Mouse (Mus musculus) hindbrain, embryonic 15.5 days (tissue): ENCODE measurements around the gene Trp53inp2. TPM values are rescaled to one million over a fixed set of nuclear protein-coding genes. Genes with fewer than 3 reads are reported as not detected.

ENCODE experiments used
- ATAC-seq: fragments of 200-750 bp; cut with Nextera tagmentation; 2 replicates; pipeline ENCODE4 v1.8.0; 2017; ENCODE audit warnings: low read depth, moderate number of reproducible peaks, moderate TSS enrichment; ENCODE audit not compliant: low FRiP score
- H3K27ac ChIP-seq: fragments of 300-500 bp; sonication (generic); replicated peaks from 2 replicates; pipeline ENCODE4 v1.5.1; 2015; ENCODE audit warnings: mild to moderate bottlenecking, inconsistent platforms
- H3K27me3 ChIP-seq: fragments of 300-500 bp; sonication (generic); 2 replicates; pipeline ENCODE4 v1.6.1; 2015; ENCODE audit warnings: control low read depth, inconsistent platforms
- H3K36me3 ChIP-seq: fragments of 300-500 bp; sonication (generic); 2 replicates; pipeline ENCODE4 v1.6.1; 2015; ENCODE audit warnings: control low read depth, inconsistent platforms
- H3K4me1 ChIP-seq: fragments of 300-500 bp; sonication (generic); replicated peaks from 2 replicates; pipeline ENCODE4 v1.6.1; 2015; ENCODE audit warnings: control low read depth, inconsistent platforms
- H3K4me2 ChIP-seq: fragments of 300-500 bp; sonication (generic); 2 replicates; pipeline ENCODE4 v1.6.1; 2015; ENCODE audit warnings: moderate library complexity, mild to moderate bottlenecking, inconsistent platforms
- H3K4me3 ChIP-seq: fragments of 300-500 bp; sonication (generic); 2 replicates; pipeline ENCODE4 v1.5.1; 2015; ENCODE audit warnings: mild to moderate bottlenecking, inconsistent platforms
- H3K9ac ChIP-seq: fragments of 300-500 bp; sonication (generic); 2 replicates; pipeline ENCODE4 v1.6.1; 2015; ENCODE audit warnings: inconsistent platforms
- H3K9me3 ChIP-seq: fragments of 300-500 bp; sonication (generic); 2 replicates; pipeline ENCODE4 v1.6.1; 2016; ENCODE audit warnings: control low read depth, inconsistent platforms
- WGBS: fragments of 180-500 bp; shearing (Covaris S2); methylation state at CpG from one replicate; pipeline ENCODE4 v1.1.7; 2015; 5-methylcytosine and 5-hydroxymethylcytosine counted together
- microRNA counts: library from miRNA; unstranded; fragments of <30 nt; microRNA quantifications from one replicate; lab custom pipeline; 2016
- microRNA-seq: library from miRNA; unstranded; fragments of <30 nt; microRNA quantifications from one replicate; pipeline ENCODE4, GENCODE M21; 2016
- polyA plus RNA-seq: library from polyadenylated mRNA; unstranded; fragments of >200 nt; fragmentation: Nextera tagmentation; extraction: Ambion mirVana; gene quantifications from 2 replicates; pipeline ENCODE4 v1.2.1, GENCODE M21; 2015

Trp53inp2 gene
- polyA plus RNA-seq, 1 experiment from 2014 or later, result 128 TPM

- H3K9me3 ChIP-seq, result no peaks in the 10 kb centered on the region
- peaks cover 47% of the 10 kb centered on the region for H3K4me1 ChIP-seq
- H3K27me3 ChIP-seq, result no peaks in the 10 kb centered on the region
- no peak overlapping the region; the same call in 1 of the 2 replicates for H3K9ac ChIP-seq
- peak overlapping the region; percentile 31; the same call in 1 of the 2 replicates for H3K4me2 ChIP-seq
- 0 out of 2 replicates have a peak overlapping the region, but pooled peaks have one; percentile 10 for H3K27ac ChIP-seq
- 16% methylated on average over 27 of the region's 27 CpGs for WGBS
- H3K4me3 ChIP-seq, result no peak overlapping the region
- peaks cover 39% of the 10 kb centered on the region for H3K36me3 ChIP-seq
- no peak for ATAC-seq
Measured at GRCm38 (mm10) chr2:155386534-155386899, 5.7 kb downstream of the Trp53inp2 start.

- Histone ChIP-seq H3K27ac (no peak overlapping the region), H3K4me2 (no peak overlapping the region), H3K36me3 (peaks cover 39% of the 10 kb centered on the region), H3K9ac (no peak overlapping the region), H3K27me3 (no peaks in the 10 kb centered on the region), H3K4me1 (peaks cover 47% of the 10 kb centered on the region), H3K4me3 (no peak overlapping the region), H3K9me3 (no peaks in the 10 kb centered on the region)
- WGBS, result 53% methylated on average over 4 of the region's 4 CpGs
- ATAC-seq, result no peak
Measured at GRCm38 (mm10) chr2:155387052-155387451, 6.2 kb downstream of the Trp53inp2 start.

- Histone ChIP-seq H3K4me2 (no peak overlapping the region), H3K27me3 (no peaks in the 10 kb centered on the region), H3K4me3 (no peak overlapping the region), H3K36me3 (peaks cover 39% of the 10 kb centered on the region), H3K9ac (no peak overlapping the region), H3K4me1 (peaks cover 32% of the 10 kb centered on the region), H3K9me3 (no peaks in the 10 kb centered on the region), H3K27ac (no peak overlapping the region)
- WGBS, result 92% methylated on average over 2 of the region's 2 CpGs
- no peak for ATAC-seq
Measured at GRCm38 (mm10) chr2:155388573-155388972, 7.7 kb downstream of the Trp53inp2 start.

- Histone ChIP-seq H3K36me3 (peaks cover 38% of the 10 kb centered on the region), H3K4me2 (no peak overlapping the region), H3K9ac (no peak overlapping the region), H3K27me3 (no peaks in the 10 kb centered on the region), H3K27ac (no peak overlapping the region), H3K9me3 (no peaks in the 10 kb centered on the region), H3K4me3 (no peak overlapping the region), H3K4me1 (no peaks in the 10 kb centered on the region)
- no peak for ATAC-seq
- 89% methylated on average over 5 of the region's 5 CpGs for WGBS
Measured at GRCm38 (mm10) chr2:155394586-155394985, 13.7 kb downstream of the Trp53inp2 start.

- no peaks in the 10 kb centered on the region for H3K4me1 ChIP-seq
- H3K27me3 ChIP-seq, result no peaks in the 10 kb centered on the region
- H3K4me3 ChIP-seq, result no peak overlapping the region
- peaks cover 34% of the 10 kb centered on the region for H3K36me3 ChIP-seq
- H3K9me3 ChIP-seq, result no peaks in the 10 kb centered on the region
- H3K9ac ChIP-seq, result no peak overlapping the region
- H3K27ac ChIP-seq, result no peak overlapping the region
- ATAC-seq, result no peak
- no peak overlapping the region for H3K4me2 ChIP-seq
Measured at GRCm38 (mm10) chr2:155400276-155400675, 19.4 kb downstream of the Trp53inp2 start.

GRCm38 (mm10) chr2:155401926-155402325, 21.1 kb downstream of the Trp53inp2 start:
- ATAC-seq, result no peak
- H3K9me3 ChIP-seq, result no peaks in the 10 kb centered on the region
- no peak overlapping the region for H3K9ac ChIP-seq
- H3K4me2 ChIP-seq, result no peak overlapping the region
- no peaks in the 10 kb centered on the region for H3K4me1 ChIP-seq
- WGBS, result 96% methylated on average over 4 of the region's 4 CpGs
- no peak overlapping the region for H3K27ac ChIP-seq
- H3K27me3 ChIP-seq, result no peaks in the 10 kb centered on the region
- peaks cover 43% of the 10 kb centered on the region for H3K36me3 ChIP-seq
- H3K4me3 ChIP-seq, result no peak overlapping the region

GRCm38 (mm10) chr2:155404635-155405034, 23.8 kb downstream of the Trp53inp2 start:
- Histone ChIP-seq H3K27me3 (no peaks in the 10 kb centered on the region), H3K27ac (no peak overlapping the region), H3K9ac (no peak overlapping the region), H3K4me1 (no peaks in the 10 kb centered on the region), H3K9me3 (no peaks in the 10 kb centered on the region), H3K4me3 (no peak overlapping the region), H3K36me3 (peaks cover 52% of the 10 kb centered on the region), H3K4me2 (no peak overlapping the region)
- ATAC-seq, result no peak
- 100% methylated on average over 1 of the region's 1 CpGs for WGBS

GRCm38 (mm10) chr2:155420911-155421310, 40.1 kb downstream of the Trp53inp2 start:
- Histone ChIP-seq H3K4me1 (no peaks in the 10 kb centered on the region), H3K27me3 (no peaks in the 10 kb centered on the region), H3K9ac (no peak overlapping the region), H3K27ac (no peak overlapping the region), H3K4me2 (no peak overlapping the region), H3K4me3 (no peak overlapping the region), H3K9me3 (no peaks in the 10 kb centered on the region), H3K36me3 (peaks cover 46% of the 10 kb centered on the region)
- WGBS, result 90% methylated on average over 2 of the region's 2 CpGs
- no peak for ATAC-seq

GRCm38 (mm10) chr2:155436445-155436844, 55.6 kb downstream of the Trp53inp2 start:
- no peak overlapping the region for H3K9ac ChIP-seq
- no peak for ATAC-seq
- H3K9me3 ChIP-seq, result no peaks in the 10 kb centered on the region
- no peak overlapping the region for H3K4me3 ChIP-seq
- no peaks in the 10 kb centered on the region for H3K27me3 ChIP-seq
- H3K4me1 ChIP-seq, result no peaks in the 10 kb centered on the region
- H3K36me3 ChIP-seq, result peaks cover 46% of the 10 kb centered on the region
- H3K27ac ChIP-seq, result no peak overlapping the region
- no peak overlapping the region for H3K4me2 ChIP-seq

MicroRNAs within 50 kb of the gene (microRNA counts, 519-probe panel; counts per million panel counts)
- 2,654 counts per million, percentile 47 among the panel's probes with 10 or more counts for microRNA mmu-miR-695 (lab: Ali Mortazavi, UCI)

Small RNA genes within 50 kb of the gene (microRNA-seq; reads per million reads assigned to microRNA genes)
- not detected for gene Mir695

Other genes with a start within 250 kb of the Trp53inp2 start
- gene Itch, start 247.6 kb upstream of the Trp53inp2 start, polyA plus RNA-seq, result 39.5 and 40.9 TPM in 2 replicates
- gene Dynlrb1, start 144.5 kb upstream of the Trp53inp2 start, polyA plus RNA-seq, result 750 and 762 TPM in 2 replicates
- gene Map1lc3a, start 104.8 kb upstream of the Trp53inp2 start, polyA plus RNA-seq, result 631 and 685 TPM in 2 replicates
- gene Pigu, start 23.6 kb upstream of the Trp53inp2 start, polyA plus RNA-seq, result 61.9 and 62.6 TPM in 2 replicates
- 21.4 and 22.3 TPM in 2 replicates for gene Ncoa6, start 92.8 kb downstream of the Trp53inp2 start, polyA plus RNA-seq
- gene Acss2, start 136.9 kb downstream of the Trp53inp2 start, polyA plus RNA-seq, result 26.9 and 28.5 TPM in 2 replicates
- gene Ggt7, start 137.2 kb downstream of the Trp53inp2 start, polyA plus RNA-seq, result 74.5 and 80.8 TPM in 2 replicates
- 14.9 and 15.3 TPM in 2 replicates for gene Gss, start 211.8 kb downstream of the Trp53inp2 start, polyA plus RNA-seq
- 1.4 and 1.6 TPM in 2 replicates for gene Myh7b, start 230.2 kb downstream of the Trp53inp2 start, polyA plus RNA-seq